Mouse (Mus musculus): ENCODE data around the gene Gm20883. TPM values are rescaled to one million over a fixed set of nuclear protein-coding genes. Genes with fewer than 3 reads are reported as not detected.
"Not testable (repeated sequence)": the region's sequence is repeated elsewhere in the genome, so short reads cannot be mapped to it uniquely, and the experiment has no call there.

The Gm20883 gene
- polyA plus RNA-seq (2015; fragmentation: Nextera tagmentation; extraction: Ambion mirVana): not detected in 2 replicates

GRCm38 (mm10) chrY:50607951-50608350 lies at the start of gene Gm20883:
Gm20883 (plus strand) TSS chrY:50608251.
- H3K9ac ChIP-seq (replicated peaks; ENCODE audit: low read depth); H3K4me3 ChIP-seq (ENCODE audit: low read depth, low read length); H3K4me1 ChIP-seq (ENCODE audit: insufficient read depth, low read depth, low read length); H3K27me3 ChIP-seq (replicated peaks; ENCODE audit: insufficient read depth, low read length); ATAC-seq; H3K36me3 ChIP-seq (ENCODE audit: insufficient read depth, low read length); DNase-seq (ENCODE audit: low spot score); H3K9me3 ChIP-seq (ENCODE audit: low read length); H3K4me2 ChIP-seq (replicated peaks; ENCODE audit: low read depth, low read length); H3K27ac ChIP-seq (ENCODE audit: low read length): not testable (repeated sequence)
- no CpG with 5 or more reads among the region's 6 CpGs for WGBS
